Mouse (Mus musculus): ENCODE results near the gene Glmp.
"Not testable (repeated sequence)": the region's sequence is repeated elsewhere in the genome, so short reads cannot be mapped to it uniquely, and the experiment has no call there.

The Glmp gene

DNA sequence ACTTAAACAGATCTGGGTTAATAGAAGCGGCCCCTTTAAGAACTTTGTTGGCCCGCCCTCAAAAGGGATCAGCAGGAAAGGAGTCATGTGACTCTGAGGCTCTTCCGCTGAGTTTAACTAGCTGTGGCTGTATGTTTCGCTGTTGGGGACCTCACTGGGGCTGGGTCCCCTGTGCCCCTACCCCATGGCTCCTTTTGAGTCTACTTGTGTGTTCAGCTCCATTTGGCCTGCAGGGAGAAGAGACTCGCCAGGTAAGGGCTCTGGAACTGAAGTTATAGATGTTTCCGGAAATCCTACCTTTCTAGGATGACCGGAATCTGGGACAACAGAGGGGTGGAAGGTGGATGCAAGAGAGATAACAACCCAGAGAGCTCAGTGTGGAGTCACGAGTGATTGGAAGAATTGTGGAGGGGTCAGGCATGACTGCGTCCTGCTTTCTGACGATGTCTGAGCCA is at the start of gene Glmp:
Gene Glmp (plus strand): TSS at position 73 of the 455 bp plus-strand sequence.
- peak; percentile 61 for DNase-seq

DNA sequence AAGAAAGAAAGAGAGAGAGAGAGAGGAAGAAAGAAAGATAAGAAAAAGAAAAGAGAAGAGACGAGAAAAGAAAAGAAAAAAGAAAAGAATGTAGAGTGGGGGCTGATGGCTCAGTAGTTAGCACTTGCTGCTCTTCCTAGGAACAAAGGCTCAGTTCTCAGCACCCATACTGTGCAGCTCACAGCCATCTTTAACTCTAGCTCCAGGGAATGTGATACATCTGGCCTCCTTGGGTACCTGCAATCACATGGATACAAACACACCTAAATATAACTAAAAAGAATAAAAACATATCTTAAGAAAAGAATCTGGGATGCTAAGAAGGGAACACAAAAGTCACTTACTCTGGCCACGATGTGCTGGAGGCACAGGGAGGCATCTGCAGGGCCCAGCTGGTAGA is 48.7 kb upstream of the Glmp start:
- no peak for DNase-seq

DNA sequence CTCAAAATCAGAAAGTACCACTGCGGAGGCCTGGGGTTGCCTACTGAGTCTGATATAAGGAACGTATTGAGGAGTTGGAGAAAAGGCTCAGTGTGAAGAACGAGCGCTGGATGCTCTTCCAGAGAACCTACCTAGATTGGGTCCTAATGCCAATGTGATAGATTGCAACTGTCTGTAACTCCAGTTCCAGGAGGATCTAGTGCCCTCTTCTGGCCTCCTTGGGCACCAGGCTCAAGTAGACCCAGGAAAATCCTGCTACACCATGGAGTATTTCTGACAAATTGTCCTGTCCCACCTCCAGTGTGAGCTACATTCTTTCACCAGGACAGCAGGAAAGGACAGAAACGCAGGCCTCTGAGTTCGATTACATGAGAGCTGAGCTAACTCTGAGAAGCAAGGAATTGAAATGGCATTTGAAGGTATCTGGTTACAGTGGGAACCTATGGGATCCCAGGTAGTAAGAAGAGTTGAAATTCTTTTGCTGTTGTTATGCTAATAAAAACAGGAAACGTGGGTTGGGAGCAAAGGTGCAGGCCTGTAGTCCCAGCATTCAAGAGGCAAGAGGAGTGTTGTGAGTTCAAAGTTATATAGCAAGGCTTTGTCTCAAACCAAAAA is 48.2 kb upstream of the Glmp start:
- no peak for DNase-seq

DNA sequence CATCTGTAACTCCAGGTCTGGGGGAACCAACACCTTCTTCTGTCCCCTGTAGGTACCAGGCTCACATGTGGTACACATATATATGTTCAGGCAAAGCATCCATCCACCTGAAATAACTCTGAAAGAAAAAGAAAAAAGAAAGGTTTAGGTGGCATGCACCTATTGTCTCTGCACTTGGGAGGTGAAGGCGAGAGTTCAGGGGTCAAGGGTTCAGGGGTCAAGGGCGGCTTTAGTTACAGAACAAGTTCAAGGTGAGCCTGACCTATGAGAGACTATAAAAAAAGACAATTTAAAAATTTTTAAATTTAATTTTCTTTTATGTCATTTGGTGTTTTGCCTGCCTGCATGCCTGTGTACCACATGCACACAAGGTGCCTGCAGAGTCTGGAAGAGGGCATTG is 44.8 kb upstream of the Glmp start:
- no peak for DNase-seq

DNA sequence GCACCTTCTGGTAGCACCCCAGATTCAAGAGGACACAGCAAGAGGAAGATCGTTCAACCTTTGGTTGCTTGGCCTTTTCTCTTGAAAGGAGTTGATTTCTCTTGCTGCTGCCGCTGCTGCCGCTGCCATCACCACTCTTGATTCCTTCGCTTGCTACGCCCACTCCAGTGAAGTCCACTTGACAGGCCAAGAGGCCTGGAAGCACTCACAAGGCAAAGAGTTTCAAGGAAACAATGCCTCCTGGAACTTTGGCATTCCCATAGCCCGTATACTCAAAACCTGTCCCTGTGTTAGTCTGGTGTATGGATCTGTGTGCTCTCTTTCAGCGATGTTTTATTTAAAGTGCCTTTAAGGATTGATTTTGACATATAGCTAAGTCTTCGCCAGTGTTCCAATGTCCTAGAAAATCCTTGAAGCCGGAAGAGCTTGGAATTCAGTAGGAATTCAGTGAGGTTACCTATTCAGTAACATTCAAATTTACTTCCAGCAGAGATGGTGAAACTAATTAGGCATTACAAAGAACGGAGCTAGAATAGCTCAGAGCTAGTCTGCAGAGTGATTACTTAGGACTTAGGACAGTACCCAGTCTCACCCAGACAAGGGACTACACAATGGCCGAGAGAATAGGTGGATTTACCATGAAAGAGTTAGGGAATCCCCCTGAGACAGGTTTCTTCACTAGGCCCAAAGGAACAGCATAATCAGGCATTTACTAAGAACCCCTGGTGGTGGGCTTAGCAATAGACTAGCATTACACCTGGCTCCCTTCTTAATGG is 43.5 kb upstream of the Glmp start:
- not testable (repeated sequence) for DNase-seq

DNA sequence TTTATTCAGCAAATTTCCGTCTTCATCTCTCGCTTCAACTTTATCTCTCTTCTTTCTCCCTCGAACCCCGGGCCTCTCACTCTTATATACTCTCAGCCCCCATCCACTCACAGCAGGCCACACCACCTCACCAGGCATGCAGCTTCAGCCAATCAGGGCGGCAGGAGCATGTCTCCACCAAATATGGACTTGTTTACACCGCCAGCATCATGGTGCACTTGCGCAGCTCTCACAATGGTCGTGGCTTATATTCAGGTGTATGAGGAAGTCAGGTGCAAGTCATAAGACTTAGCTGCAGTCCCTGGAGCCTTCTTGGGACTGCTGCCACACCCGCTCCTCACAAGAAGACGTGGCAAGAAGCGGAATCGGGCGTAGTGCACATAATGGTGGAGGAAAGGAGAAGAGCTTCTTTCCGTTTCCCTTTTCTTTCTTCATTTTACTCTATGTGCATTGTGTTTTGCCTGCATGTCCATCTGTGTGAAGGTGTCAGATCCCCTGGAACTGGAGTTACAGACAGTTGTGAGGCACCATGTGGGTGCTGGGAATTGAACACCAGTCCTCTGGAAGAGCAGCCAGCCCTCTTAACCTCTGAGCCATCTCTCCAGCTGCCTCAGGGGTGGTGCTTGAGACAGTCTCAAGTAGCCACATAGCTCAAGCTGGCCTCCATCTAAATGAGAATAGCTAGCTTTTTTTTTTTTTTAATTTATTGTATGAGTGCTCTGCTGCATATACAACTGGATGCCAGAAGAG is 39.8 kb upstream of the Glmp start:
- not testable (repeated sequence) for DNase-seq

DNA sequence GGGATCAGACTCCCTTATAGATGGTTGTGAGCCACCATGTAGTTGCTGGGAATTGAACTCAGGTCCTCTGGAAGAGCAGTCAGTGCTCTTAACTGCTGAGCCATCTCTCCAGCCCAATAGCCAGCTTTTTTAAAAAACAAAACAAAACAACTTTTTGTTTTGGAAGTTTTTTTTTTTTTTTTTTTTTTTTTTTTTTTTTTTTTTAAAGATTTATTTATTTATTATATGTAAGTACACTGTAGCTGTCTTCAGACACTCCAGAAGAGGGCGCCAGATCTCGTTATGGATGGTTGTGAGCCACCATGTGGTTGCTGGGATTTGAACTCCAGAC is 39.3 kb upstream of the Glmp start:
- not testable (repeated sequence) for DNase-seq

DNA sequence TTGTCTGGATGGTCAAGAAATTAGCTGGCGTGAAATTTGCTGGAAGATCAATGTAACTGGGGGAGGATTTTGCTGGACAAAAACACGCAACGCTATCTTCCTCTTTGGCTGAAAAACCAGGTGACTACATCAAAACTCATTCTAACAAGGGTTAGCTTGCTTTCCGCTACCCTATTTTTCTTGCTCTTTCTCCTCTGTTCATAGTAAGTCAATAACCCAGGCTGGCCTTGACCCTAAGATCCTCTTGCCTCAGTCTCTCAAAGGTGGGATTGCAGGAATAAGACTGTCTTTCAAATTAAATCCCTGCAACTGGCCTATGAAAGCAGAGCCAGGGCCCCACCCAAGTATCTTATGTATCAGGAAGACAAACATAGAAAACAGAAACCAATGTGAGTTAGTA is 37.7 kb upstream of the Glmp start, which contains the start of gene Gm38392:
Gene Gm38392 (minus strand): TSS at position 101 of the 400 bp plus-strand sequence.
- DNase-seq = no peak

DNA sequence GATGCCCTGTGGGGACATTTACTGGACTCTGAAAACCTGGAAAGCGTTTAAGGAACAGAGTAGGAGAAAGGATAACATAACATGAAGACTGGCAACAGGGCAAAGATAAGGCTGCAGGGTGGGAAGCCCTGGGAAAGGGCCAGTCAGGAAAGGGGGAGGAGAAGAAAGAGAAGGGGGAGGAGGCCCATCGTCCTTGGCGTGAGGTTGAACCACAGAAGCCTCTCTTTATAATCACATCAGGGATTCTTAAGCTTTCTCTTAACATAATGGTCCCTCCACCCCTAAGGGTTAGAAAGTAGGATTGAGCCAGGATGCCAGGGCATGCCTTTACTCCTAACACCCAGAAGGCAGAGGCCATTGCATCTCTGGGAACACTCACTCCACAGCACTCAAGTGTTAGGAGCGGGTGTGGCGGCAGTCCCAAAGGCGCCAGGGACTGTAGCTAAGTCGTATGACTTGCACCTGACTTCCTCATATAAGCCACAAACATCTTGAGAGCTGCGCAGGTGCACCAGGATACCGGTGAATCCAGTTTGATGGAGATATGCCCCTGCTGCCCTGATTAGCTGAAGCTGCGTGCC is 36.6 kb upstream of the Glmp start:
- not testable (repeated sequence) for DNase-seq

DNA sequence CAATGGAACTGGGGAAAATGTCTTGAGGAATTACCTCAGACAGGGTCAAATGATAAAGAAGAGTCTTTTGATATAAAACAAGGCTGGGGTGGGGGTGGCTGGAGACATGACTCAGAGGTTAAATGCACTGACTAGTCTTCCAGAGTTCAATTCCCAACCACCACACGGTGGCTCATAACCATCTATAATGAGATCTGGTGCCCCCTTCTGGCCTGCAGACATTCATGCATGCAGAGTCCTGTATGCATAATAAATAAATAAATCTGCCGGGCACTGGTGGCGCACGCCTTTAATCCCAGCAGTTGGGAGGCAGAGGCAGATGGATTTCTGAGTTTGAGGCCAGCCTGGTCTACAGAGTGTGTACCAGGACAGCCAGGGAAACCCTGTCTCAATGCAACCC is 32.9 kb upstream of the Glmp start:
- DNase-seq = peak; percentile 9

DNA sequence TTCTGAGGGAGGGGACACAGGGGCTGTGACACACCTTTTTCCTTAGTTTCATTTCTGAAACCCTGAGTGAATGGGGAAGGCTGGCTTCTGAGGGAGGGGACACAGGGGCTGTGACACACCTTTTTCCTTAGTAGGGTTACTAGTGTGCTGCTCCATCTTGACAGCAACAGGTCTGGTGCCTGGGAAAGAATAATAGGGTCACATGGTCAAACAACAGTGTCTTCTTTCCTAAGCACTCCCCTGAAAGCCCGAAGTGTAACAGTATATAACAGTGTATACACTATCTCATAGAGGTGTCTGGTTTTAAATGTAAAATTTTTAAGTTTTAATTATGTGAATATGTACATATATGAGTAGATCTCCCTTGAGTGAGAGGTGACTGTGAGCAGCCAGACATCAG is 29.6 kb upstream of the Glmp start:
- DNase-seq = not testable (repeated sequence)

DNA sequence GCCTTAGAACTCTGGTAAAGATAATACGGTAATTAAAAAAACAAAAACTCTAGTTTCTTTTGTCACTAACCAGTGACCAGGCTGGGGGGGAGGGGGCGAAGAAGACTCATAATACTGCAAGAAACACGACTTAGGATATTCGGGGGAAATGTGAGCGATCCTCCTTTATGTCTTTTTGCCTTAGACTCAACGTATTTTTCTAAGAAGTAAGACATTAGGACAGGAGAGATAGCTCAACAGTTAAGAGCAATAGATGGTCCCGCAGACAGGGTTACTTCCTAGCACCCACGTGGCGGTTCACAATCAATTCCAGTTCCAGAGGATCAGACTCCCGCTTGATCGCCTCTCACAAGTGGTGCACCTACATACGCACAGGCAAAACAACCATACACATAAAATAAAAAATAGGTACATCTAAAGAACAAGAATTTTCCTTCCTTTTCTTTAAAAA is 28.7 kb upstream of the Glmp start:
- DNase-seq = no peak

DNA sequence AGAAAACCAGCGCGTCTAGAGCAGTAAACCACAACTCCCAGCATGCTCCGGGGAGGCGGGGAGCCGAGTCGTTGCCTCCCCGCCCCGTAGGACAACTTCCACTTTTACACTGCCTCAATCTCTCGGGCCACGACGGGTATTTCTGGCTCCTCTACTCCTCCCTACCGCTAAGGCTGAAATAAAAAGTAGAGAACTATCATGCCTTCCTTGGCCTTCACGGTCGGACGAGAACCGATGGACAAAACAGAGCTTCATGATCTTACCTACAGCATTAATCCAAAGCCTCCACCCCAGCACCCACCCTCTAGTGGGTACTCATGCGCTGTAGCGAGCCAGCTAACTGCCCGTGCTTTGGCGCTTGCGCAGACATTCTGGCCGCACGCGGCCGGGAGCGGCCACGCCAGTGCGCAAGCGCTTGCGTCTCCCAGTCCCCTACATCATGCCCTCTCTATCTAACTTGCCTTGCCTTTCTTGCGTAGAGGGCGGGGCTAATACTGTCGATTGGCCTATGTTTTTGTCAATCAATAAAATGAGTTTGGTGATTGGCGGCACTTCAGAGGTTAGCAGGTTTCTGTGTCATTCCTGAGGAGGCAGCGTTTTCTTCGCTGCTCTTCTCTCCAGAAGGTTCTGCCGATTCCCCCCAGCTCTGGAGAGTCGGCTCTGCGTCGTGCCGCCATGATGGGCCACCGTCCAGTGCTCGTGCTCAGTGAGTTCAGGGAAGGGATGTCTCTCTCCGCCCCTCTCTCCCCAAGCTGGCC is 28.1 kb upstream of the Glmp start, which contains the start of the genes Tsacc and Cct3:
Gene Tsacc (minus strand): TSS at position 439 of the 758 bp plus-strand sequence.
Gene Cct3 (plus strand): TSS at position 556 of the 758 bp plus-strand sequence.
- peak; percentile 98 for DNase-seq

DNA sequence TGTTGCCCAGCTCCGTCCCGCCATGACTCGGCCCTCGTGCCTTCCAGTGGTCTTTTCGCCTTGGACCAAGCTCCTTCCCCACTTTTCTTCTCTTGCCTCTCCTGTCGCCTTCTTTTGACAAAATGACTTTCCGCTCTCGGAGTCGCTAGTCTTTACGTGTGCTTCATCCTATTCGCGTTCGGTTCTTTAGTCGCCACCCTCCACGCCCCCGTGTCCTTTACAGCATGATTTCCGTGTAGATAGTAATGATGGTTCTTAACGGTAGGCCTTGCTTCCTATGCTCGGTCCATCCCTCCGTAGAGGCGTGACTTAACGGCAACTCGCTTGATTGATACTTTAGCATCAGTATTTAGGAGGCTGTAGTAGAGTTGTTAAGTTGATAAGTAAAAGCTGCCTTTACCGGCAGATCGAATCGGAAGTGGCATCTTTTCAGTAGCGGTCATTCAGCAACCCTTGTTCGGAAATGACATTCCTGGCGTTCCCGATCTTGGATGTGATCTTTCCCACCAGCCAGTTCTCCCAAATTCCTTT is 27.4 kb upstream of the Glmp start:
- DNase-seq = no peak

DNA sequence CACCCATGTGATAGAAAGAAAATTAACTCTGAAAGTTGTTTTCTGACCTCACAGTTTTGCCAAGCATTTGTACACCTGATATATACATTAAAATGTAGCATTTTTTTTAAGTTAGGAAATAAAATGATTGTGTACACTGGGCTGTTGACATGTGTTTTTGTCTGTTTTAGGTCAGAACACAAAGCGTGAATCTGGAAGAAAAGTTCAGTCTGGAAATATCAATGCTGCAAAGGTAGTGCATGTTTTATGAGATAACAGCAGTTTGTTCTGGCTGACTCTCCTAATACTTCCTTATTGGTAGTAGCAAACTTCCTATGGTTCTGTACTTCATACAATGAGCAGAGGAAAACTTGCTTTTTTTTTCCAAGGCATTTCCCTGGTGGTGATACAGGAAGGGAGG is 25.7 kb upstream of the Glmp start:
- no peak for DNase-seq

DNA sequence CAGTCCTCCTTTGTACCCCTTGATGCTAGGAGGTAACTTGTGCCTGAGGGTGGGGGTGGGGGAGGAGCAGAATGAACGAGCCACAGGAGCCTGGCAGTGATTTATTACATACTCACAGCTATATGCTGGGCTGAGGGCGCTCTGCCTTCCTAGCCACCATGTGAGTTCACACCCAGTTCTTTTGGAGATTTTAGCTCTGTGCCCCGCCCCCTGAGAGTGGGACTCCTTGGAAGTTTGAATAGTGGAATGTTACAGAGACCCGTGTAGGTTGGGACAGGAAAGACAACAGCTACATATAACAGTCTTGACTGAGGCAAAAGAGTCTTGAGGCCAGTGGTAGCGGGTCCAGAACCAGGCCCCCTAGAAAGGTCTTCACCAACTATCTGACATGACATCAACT is 4.1 kb downstream of the Glmp start:
- no peak for DNase-seq

DNA sequence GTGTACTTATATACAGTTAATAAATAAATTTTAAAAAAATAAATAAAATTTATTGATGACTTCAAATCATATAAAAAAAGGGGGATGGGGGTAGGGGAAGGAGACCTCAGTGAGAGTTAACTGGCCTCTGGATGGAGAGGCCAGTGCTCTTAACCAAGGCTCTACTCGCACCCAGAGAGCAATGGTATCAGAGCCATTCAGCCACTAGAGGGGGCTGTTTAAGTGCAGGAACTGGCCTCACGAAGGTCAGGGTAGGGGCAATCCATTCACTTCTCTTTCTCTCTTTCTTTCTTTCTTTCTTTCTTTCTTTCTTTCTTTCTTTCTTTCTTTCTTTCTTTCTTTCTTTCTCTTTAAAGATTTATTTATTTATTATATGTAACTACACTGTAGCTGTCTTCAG is 6.5 kb downstream of the Glmp start:
- DNase-seq = no peak

DNA sequence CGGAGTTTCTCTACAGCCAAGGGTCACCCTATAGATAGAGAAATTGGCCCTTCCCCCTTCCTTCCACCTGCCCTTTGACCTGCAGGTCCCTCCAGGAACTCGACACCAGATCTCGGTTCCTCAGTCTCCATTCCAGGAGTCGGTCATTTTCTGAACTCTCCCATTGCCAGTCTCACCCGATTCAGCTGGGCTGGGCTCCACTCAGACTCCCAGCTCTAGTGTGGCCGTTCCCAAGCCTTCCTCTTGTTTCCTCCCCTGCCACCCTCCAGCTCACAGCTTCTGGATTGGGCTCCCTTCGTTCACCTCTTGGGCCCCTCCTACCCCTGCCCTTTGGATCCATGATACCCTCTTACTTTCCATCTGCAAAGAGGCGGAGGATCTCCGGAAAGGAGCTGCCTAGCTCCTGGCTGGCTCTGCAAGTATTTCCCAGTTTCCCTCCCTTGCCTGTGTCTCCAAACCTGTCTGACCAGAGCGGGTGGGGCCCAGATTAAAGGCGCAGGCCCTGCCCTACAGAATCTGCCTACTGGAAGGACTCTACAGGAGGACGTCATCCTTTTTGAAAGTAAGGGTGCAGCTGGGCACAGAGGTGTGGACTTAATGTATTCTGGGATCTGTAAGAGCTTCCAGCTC is 9.3 kb downstream of the Glmp start:
- no peak for DNase-seq

DNA sequence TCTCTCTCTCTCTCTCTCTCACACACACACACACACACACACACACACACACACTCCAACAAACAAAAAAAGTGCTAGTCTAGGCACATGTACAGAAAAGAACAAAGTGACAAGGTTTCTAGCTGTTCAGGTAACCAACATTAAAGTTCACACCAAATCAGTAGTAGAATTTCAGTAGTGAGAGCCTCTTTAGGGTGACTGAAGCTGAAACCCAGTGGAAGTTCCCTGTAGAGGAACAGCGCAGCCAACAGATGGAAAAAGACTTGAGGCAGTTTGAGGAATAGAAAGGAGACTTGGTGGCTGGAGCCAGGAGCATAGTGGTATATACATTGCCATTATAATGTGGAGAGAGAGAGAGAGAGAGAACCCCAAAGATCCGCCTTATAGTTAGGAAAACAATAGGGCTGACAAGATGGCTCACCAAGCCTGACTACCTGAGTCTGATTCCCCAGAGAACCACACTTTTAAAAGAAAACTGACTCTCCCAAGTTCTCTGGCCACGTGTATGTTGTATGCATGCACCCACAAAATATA is 10.1 kb downstream of the Glmp start:
- no peak for DNase-seq

DNA sequence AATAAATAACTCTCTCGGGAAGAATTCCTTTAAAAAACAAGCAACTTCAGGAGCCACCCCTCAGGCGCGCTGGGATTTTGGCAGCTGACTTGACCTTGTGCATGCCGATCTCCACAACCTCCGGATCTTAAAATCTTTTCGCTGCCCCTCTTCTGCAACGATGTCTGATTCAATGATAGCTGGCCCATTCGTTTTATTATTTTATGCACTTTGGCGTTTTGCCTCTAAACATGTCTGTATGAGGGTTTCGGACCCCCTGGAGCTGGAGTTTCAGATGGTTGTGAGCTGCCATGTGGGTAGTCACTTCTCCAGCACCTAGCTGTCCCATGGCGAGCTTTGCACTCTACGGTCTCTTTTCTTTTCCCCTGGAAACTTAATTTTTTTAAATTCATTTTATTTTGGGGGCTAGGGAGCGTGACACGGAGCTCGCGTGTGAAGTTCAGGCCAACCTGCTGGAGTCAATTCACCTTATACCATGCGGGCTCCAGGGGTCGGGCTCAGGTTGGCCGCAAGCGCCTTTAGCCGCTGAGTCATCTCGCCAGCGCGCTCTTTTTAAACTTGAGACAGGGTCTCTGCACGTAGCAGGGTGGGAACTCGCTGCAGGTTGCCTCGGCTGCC is 10.7 kb downstream of the Glmp start:
- DNase-seq = no peak

Measured in cerebellum, adult 11-12 months (tissue).